In the genomic region with DNA sequence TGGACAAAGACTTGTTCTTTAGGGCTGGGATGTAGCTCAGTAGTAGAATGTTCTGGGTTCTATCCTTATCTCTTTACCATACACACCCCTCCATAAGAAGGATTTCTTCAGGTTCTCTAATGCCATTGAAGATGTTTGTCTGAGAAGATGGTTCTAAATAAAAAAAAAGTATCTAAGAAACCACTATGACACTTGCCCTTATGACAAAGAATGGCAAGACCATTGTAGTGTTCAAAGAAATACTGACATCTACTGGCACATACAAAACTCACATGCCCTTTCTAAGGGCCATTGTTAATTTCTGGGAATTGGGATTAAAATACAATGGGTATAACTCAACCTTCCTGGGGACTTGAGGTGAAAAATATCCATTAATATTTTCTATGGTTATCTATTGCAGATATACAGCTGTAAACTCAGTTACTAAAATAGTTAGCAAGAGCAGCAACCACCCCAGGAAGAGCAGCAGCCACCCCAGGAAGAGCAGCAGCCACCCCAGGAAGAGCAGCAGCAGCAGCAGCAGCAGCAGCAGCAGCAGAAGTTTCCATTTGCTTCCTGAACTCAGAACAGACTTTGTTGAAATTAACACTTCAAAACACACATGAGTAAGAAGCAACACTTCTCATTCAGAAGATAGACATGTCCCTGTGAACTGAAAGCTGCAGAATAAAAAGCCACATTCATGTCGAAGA, we compare ENCODE assay signal across 10 mouse cellular contexts. TPM values are rescaled to one million over a fixed set of nuclear protein-coding genes. Genes with fewer than 3 reads are reported as not detected.
DNase-seq lines count a peak whose midpoint lies in the region; ATAC-seq and TF ChIP-seq lines count a peak whose summit lies in the region.
"Had no signal": no experiment of that assay in that cellular context is flagged by ENCODE, and none has a peak within 500 bp of the region (broad histone marks: within the 10 kb centered on the region; RNA-seq: fewer than 3 reads in every experiment).

No protein-coding gene starts in this region.

- H3K9me3 ChIP-seq in lung, postnatal 0 days (ENCODE audit: low read length) = no peaks in the 10 kb centered on the region
- H3K9me3 ChIP-seq in kidney, embryonic 16.5 days (ENCODE audit: low read length) = no peaks in the 10 kb centered on the region
- no peaks in the 10 kb centered on the region for H3K9me3 ChIP-seq in hindbrain, embryonic 16.5 days (ENCODE audit: control insufficient read depth, low read length)
- H3K9me3 ChIP-seq: forebrain, embryonic 12.5 days had no signal

- no peaks in the 10 kb centered on the region for H3K36me3 ChIP-seq in lung, postnatal 0 days (ENCODE audit: insufficient read depth, low read length)
- H3K36me3 ChIP-seq in kidney, embryonic 16.5 days (ENCODE audit: insufficient read depth, low read length) = no peaks in the 10 kb centered on the region
- H3K36me3 ChIP-seq in hindbrain, embryonic 16.5 days (ENCODE audit: control insufficient read depth, insufficient read depth, low read length) = no peaks in the 10 kb centered on the region
- H3K36me3 ChIP-seq: forebrain, embryonic 12.5 days had no signal

- intact Hi-C loops in gastrocnemius, adult 2 months (cut with DNase I) = loop anchor here (5.0 kb wide), 2 partner anchors 305 to 320 kb away; no protein-coding TSS in a partner anchor
- intact Hi-C loops in gastrocnemius, postnatal 14 days (cut with DNase I; ENCODE audit: low total_unique reads) = loop anchor here (5.0 kb wide), 1 partner anchor 310 kb away; no protein-coding TSS in a partner anchor

- ATAC-seq in lung, postnatal 0 days = no peak
- ATAC-seq in activated CD4-positive, CD25-positive, alpha-beta regulatory T cell, adult 4 months = peak; percentile 59
- ATAC-seq in kidney, embryonic 16.5 days (ENCODE audit: low FRiP score, low TSS enrichment) = no peak
- no peak for ATAC-seq in hindbrain, embryonic 16.5 days

- 84% methylated on average over 1 of the region's 1 CpGs for WGBS in lung, postnatal 0 days
- WGBS in kidney, embryonic 16.5 days = 93% methylated on average over 1 of the region's 1 CpGs
- 97% methylated on average over 1 of the region's 1 CpGs for WGBS in hindbrain, embryonic 16.5 days

- H3K9ac ChIP-seq in lung, postnatal 0 days (replicated peaks; ENCODE audit: low read depth) = no peak overlapping the region
- H3K9ac ChIP-seq in kidney, embryonic 16.5 days (replicated peaks; ENCODE audit: low read length) = no peak overlapping the region
- H3K9ac ChIP-seq in hindbrain, embryonic 16.5 days (ENCODE audit: low read depth, low read length) = no peak overlapping the region
- H3K9ac ChIP-seq: forebrain, embryonic 12.5 days had no signal

- H3K4me3 ChIP-seq in gastrocnemius, adult 2 months = no peak overlapping the region
- no peak overlapping the region for H3K4me3 ChIP-seq in lung, postnatal 0 days (ENCODE audit: low read depth, low read length)
- H3K4me3 ChIP-seq in kidney, embryonic 16.5 days (ENCODE audit: low read length) = no peak overlapping the region
- H3K4me3 ChIP-seq in hindbrain, embryonic 16.5 days (ENCODE audit: low read length) = no peak overlapping the region
- H3K4me3 ChIP-seq: forebrain, embryonic 12.5 days had no signal

- H3K27ac ChIP-seq in gastrocnemius, adult 2 months = no peak overlapping the region
- H3K27ac ChIP-seq in lung, postnatal 0 days (ENCODE audit: low read length) = no peak overlapping the region
- H3K27ac ChIP-seq in kidney, embryonic 16.5 days (ENCODE audit: low read length) = no peak overlapping the region
- H3K27ac ChIP-seq in hindbrain, embryonic 16.5 days (ENCODE audit: low read depth, low read length) = no peak overlapping the region
- H3K27ac ChIP-seq: forebrain, embryonic 12.5 days had no signal

- TF ChIP-seq CTCF in gastrocnemius, adult 2 months (IDR thresholded peaks at IDR 0.05) = peak; percentile 72
- TF ChIP-seq CTCF in lung, postnatal 0 days (IDR thresholded peaks at IDR 0.05) = peak; percentile 76

- 0 out of 2 replicates have a peak, but pooled peaks cover 4% of the 10 kb centered on the region for H3K4me1 ChIP-seq in lung, postnatal 0 days (ENCODE audit: insufficient read depth, low read depth, low read length)
- no peaks in the 10 kb centered on the region for H3K4me1 ChIP-seq in kidney, embryonic 16.5 days (ENCODE audit: insufficient read depth, low read length)
- no peaks in the 10 kb centered on the region for H3K4me1 ChIP-seq in hindbrain, embryonic 16.5 days (ENCODE audit: control insufficient read depth, insufficient read depth, low read depth, low read length)
- H3K4me1 ChIP-seq: forebrain, embryonic 12.5 days had no signal

- no peak for DNase-seq in gastrocnemius, adult 2 months
- no peak for DNase-seq in gastrocnemius, postnatal 14 days
- peak; percentile 72 for DNase-seq in lung, postnatal 0 days (ENCODE audit: low spot score)
- DNase-seq in lung, adult 18-20 months = no peak
- peak; percentile 63 for DNase-seq in naive thymus-derived CD4-positive, alpha-beta T cell, adult 2 months (ENCODE audit: low read depth)
- DNase-seq: thymus, postnatal 25 days had no signal

- no peak overlapping the region for H3K4me2 ChIP-seq in lung, postnatal 0 days (replicated peaks; ENCODE audit: low read depth, low read length)
- H3K4me2 ChIP-seq in kidney, embryonic 16.5 days (replicated peaks; ENCODE audit: low read depth, low read length) = no peak overlapping the region
- no peak overlapping the region for H3K4me2 ChIP-seq in hindbrain, embryonic 16.5 days (ENCODE audit: low read length)
- H3K4me2 ChIP-seq: forebrain, embryonic 12.5 days had no signal

- no peak for TF ChIP-seq EP300 in lung, postnatal 0 days (IDR thresholded peaks at IDR 0.05)

- H3K27me3 ChIP-seq in lung, postnatal 0 days (replicated peaks; ENCODE audit: insufficient read depth, low read length) = no peaks in the 10 kb centered on the region
- H3K27me3 ChIP-seq in kidney, embryonic 16.5 days (ENCODE audit: insufficient read depth, low read length) = no peaks in the 10 kb centered on the region
- no peaks in the 10 kb centered on the region for H3K27me3 ChIP-seq in hindbrain, embryonic 16.5 days (replicated peaks; ENCODE audit: control insufficient read depth, insufficient read depth, low read length)
- H3K27me3 ChIP-seq: forebrain, embryonic 12.5 days had no signal

RNA-seq across cellular contexts. Expression of gene Vim, which starts 23.4 kb away (rescaled TPM):
- total RNA-seq in gastrocnemius, adult 2 months (2021) = 100 to 1,000 TPM in 1 of 2 experiments, 10 to 100 TPM in 1; 99.0 to 123 TPM
- total RNA-seq in gastrocnemius, postnatal 14 days (2021) = 100 to 1,000 TPM; 423 to 456 TPM
- 1,068 and 1,145 TPM in 2 replicates for polyA plus RNA-seq in lung, postnatal 0 days (2015; fragmentation: Nextera tagmentation; extraction: Ambion mirVana)
- polyA plus RNA-seq in activated CD4-positive, CD25-positive, alpha-beta regulatory T cell, adult 4 months (2017; shearing (Covaris generic)) = 100 to 1,000 TPM; 703 to 754 TPM
- polyA plus RNA-seq in kidney, embryonic 16.5 days (2015; fragmentation: Nextera tagmentation; extraction: Ambion mirVana) = 489 and 497 TPM in 2 replicates
- 374 and 458 TPM in 2 replicates for polyA plus RNA-seq in hindbrain, embryonic 16.5 days (2015; fragmentation: Nextera tagmentation; extraction: Ambion mirVana)

RNA-seq across cellular contexts. Expression of gene Trdmt1, which starts 52.6 kb away (rescaled TPM):
- 1 to 10 TPM; 3.6 to 6.4 TPM for total RNA-seq in gastrocnemius, adult 2 months (2021)
- 1 to 10 TPM; 3.7 to 3.9 TPM for total RNA-seq in gastrocnemius, postnatal 14 days (2021)
- polyA plus RNA-seq in lung, postnatal 0 days (2015; fragmentation: Nextera tagmentation; extraction: Ambion mirVana) = 9.8 and 10.1 TPM in 2 replicates
- 10 to 100 TPM; 16.2 to 17.0 TPM for polyA plus RNA-seq in activated CD4-positive, CD25-positive, alpha-beta regulatory T cell, adult 4 months (2017; shearing (Covaris generic))
- 13.4 and 14.2 TPM in 2 replicates for polyA plus RNA-seq in kidney, embryonic 16.5 days (2015; fragmentation: Nextera tagmentation; extraction: Ambion mirVana)
- 6.7 and 8.6 TPM in 2 replicates for polyA plus RNA-seq in hindbrain, embryonic 16.5 days (2015; fragmentation: Nextera tagmentation; extraction: Ambion mirVana)

Comparison
In these comparisons a context has a peak if more than half of its experiments do, and no peak if none do; other contexts are left out.
1. DNase-seq: peak in lung, postnatal 0 days (single experiment) and naive thymus-derived CD4-positive, alpha-beta T cell, adult 2 months (single experiment); none in gastrocnemius, adult 2 months (single experiment), gastrocnemius, postnatal 14 days (single experiment) and lung, adult 18-20 months (0 of 2).